Mouse (Mus musculus): ENCODE measurements around the gene Hba-a1.
A peak's percentile ranks its signal among the peaks of the same experiment; 100 is the strongest.
"Not testable (repeated sequence)": the region's sequence is repeated elsewhere in the genome, so short reads cannot be mapped to it uniquely, and the experiment has no call there.

The Hba-a1 gene

GRCm38 (mm10) chr11:32283091-32283777, at the start of gene Hba-a1:
TSS of gene Hba-a1 (plus strand) at chr11:32283511.
- not testable (repeated sequence) for DNase-seq (ENCODE audit: low spot score in 2 of 2)

- DNase-seq (ENCODE audit: low spot score in 2 of 2) = no peak
These were observed 49.4 kb upstream of the Hba-a1 start for GRCm38 (mm10) chr11:32233895-32234294.

GRCm38 (mm10) chr11:32234816-32235485, 48.4 kb upstream of the Hba-a1 start:
- no peak for DNase-seq (ENCODE audit: low spot score in 2 of 2)

- peak; percentile 71 to 75 for DNase-seq (ENCODE audit: low spot score in 2 of 2)
These were observed 47.7 kb upstream of the Hba-a1 start for GRCm38 (mm10) chr11:32235646-32236045.

- DNase-seq (ENCODE audit: low spot score in 2 of 2) = no peak
These were observed 47.2 kb upstream of the Hba-a1 start for GRCm38 (mm10) chr11:32236132-32236531.

GRCm38 (mm10) chr11:32236712-32237410, 46.5 kb upstream of the Hba-a1 start:
- no peak for DNase-seq (ENCODE audit: low spot score in 2 of 2)

- no peak for DNase-seq (ENCODE audit: low spot score in 2 of 2)
These were observed 45.9 kb upstream of the Hba-a1 start for GRCm38 (mm10) chr11:32237411-32237795.

- peak in 1 of 2 experiments; percentile 70 for DNase-seq (ENCODE audit: low spot score in 2 of 2)
These were observed 45.0 kb upstream of the Hba-a1 start for GRCm38 (mm10) chr11:32238093-32238860.

GRCm38 (mm10) chr11:32241391-32241790, 41.9 kb upstream of the Hba-a1 start:
- DNase-seq (ENCODE audit: low spot score in 2 of 2) = no peak

GRCm38 (mm10) chr11:32242209-32242608, 41.1 kb upstream of the Hba-a1 start:
- no peak for DNase-seq (ENCODE audit: low spot score in 2 of 2)

- DNase-seq (ENCODE audit: low spot score in 2 of 2) = no peak
These were observed 39.9 kb upstream of the Hba-a1 start for GRCm38 (mm10) chr11:32243205-32243955.

GRCm38 (mm10) chr11:32244064-32244463, 39.2 kb upstream of the Hba-a1 start:
- no peak for DNase-seq (ENCODE audit: low spot score in 2 of 2)

GRCm38 (mm10) chr11:32244617-32245016, 38.7 kb upstream of the Hba-a1 start:
- no peak for DNase-seq (ENCODE audit: low spot score in 2 of 2)

- DNase-seq (ENCODE audit: low spot score in 2 of 2) = no peak
These were observed 37.7 kb upstream of the Hba-a1 start for GRCm38 (mm10) chr11:32245614-32246013.

GRCm38 (mm10) chr11:32247068-32247467, 36.2 kb upstream of the Hba-a1 start:
- no peak for DNase-seq (ENCODE audit: low spot score in 2 of 2)

- DNase-seq (ENCODE audit: low spot score in 2 of 2) = no peak
These were observed 35.0 kb upstream of the Hba-a1 start for GRCm38 (mm10) chr11:32248350-32248749.

- DNase-seq (ENCODE audit: low spot score in 2 of 2) = no peak
These were observed 32.2 kb upstream of the Hba-a1 start for GRCm38 (mm10) chr11:32250880-32251763.

- DNase-seq (ENCODE audit: low spot score in 2 of 2) = no peak
These were observed 30.2 kb upstream of the Hba-a1 start for GRCm38 (mm10) chr11:32253121-32253520.

GRCm38 (mm10) chr11:32256146-32256545, 27.2 kb upstream of the Hba-a1 start:
- no peak for DNase-seq (ENCODE audit: low spot score in 2 of 2)

- no peak for DNase-seq (ENCODE audit: low spot score in 2 of 2)
These were observed 26.7 kb upstream of the Hba-a1 start for GRCm38 (mm10) chr11:32256566-32256965.
